Mouse (Mus musculus) adrenal gland, adult 18-20 months (tissue): ENCODE measurements around the gene Gm5741. TPM values are rescaled to one million over a fixed set of nuclear protein-coding genes. Genes with fewer than 3 reads are reported as not detected.
A peak's percentile ranks its signal among the peaks of the same experiment; 100 is the strongest.
"Not testable (repeated sequence)": the region's sequence is repeated elsewhere in the genome, so short reads cannot be mapped to it uniquely, and the experiment has no call there.

Experiments
- DNase-seq, 2 experiments: peaks; one replicate each; pipeline ENCODE4 v3.0.0; 2021 to 2022; ENCODE audit warnings: low spot score in 2 of 2
- long read RNA-seq, 2 experiments: library from polyadenylated mRNA; stranded (forward); transcript quantifications; one replicate each; pipeline ENCODE4 v2.0.0; 2021
- total RNA-seq, 2 experiments: library from RNA; stranded (reverse); gene quantifications; 1 replicate in 1 of 2; 2 replicates in 1 of 2; pipeline ENCODE4 v1.2.3; 2021

The Gm5741 gene
- total RNA-seq, result not detected
- long read RNA-seq, experiment 1, result 0 reads
- long read RNA-seq, experiment 2, partial matches to known transcripts, result 0 of 1 reads
- long read RNA-seq, experiment 2, other reads (novel, unspliced or antisense), result 1 of 1 reads

GRCm38 (mm10) chr8:85067982-85068381, at the start of gene Gm5741:
Gm5741 (minus strand) TSS chr8:85067982.
- no peak for DNase-seq

- no peak for DNase-seq
Observed at GRCm38 (mm10) chr8:85116984-85117383, 49.2 kb upstream of the Gm5741 start.

DNA sequence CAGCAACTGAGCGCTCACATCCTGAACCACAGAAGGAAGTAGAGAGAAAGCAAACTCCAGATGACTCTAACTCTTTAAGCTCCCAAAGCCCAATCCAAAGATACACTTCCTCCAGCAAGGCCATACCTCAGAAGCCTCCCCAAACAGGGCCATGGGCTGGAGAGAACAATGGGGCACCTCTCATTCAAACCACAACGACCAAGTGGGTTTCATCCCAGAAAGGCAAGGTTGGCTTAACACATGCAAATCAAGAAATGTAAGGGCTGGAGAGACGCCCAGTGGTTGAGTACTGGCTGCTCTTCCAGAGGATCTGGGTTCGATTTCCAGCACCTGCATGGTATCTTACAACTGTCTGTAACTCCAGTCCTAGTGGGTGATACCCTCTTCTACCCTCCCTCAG, 47.7 kb upstream of the Gm5741 start:
- DNase-seq, result no peak

GRCm38 (mm10) chr8:85113241-85113640, 45.5 kb upstream of the Gm5741 start:
- DNase-seq, result no peak

DNA sequence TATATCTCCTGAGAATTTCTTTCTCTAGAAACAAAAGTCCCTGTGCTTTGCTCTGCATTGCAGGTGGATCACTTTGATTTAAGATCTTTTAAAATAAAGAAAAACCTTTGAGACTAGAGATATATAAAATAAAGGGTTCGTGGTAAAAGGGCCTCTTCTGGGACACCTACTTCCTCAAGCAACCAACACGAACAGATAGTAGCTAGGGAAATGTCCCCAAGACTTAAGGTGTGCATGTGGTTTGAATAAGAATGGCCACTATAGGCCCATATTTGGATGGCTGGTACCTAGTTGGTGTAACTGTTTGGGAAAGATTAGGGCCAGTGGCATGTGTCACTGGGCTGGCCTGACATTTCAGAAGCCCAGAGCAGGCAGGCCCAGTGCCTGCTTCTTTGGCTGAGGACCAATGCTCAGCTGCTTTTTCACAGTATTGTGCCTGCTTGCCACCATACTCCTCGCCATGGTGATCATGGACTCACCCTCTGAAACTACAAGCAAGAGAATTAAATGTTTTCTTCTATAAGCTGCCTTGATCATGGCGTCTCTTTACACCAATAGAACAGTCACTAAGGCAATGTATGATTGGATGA, 32.4 kb upstream of the Gm5741 start:
- no peak for DNase-seq

- DNase-seq, result no peak
Observed at GRCm38 (mm10) chr8:85096850-85097249, 29.1 kb upstream of the Gm5741 start.

GRCm38 (mm10) chr8:85096196-85096595, 28.4 kb upstream of the Gm5741 start:
- no peak for DNase-seq

DNA sequence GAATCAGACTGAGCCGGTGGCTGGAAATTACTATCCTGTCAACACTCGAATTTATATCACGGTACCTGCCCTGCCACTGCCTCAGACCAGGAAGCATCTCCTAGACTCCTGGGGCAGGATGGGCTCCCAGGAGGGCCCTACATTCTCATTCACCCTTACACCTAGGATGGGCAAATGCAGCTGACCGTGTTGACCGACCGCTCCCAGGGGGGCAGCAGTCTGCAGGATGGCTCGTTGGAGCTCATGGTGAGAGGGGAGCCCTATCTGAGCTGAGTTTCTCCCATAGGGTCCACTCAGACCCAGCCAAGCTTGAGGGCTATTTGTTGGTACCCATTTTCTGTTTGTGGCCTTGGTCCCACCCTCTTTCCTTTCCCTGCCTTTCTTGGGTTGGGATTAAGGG, 27.8 kb upstream of the Gm5741 start:
- DNase-seq, result no peak

GRCm38 (mm10) chr8:85095051-85095450, 27.3 kb upstream of the Gm5741 start:
- DNase-seq, result no peak

DNA sequence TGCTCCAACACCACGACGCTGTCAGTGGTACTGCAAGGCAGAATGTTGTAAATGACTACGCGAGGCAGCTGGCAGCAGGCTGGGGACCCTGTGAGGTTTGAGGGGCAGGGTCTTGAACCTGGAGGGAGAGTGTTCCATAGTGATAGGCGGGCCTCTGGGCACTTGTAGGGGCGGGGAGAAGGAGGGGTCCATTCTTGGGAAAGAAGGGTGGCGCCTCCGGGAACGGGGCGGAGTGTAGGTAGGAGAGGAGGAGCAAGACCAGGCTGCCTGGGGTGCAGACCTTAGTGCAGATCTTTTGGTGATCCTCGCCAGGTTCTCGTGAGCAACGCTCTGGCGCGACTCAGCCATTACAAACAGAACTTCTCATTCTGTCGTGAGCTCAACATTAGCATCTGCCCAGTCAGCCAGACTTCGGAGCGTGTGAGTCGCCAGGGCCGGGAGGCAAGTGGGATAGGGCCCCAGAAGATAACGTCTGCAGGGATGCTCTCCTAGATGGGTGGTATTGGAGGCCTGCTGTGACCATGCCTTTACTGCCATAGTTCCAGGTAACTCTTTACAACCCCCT, 23.8 kb upstream of the Gm5741 start:
- DNase-seq, result no peak

DNA sequence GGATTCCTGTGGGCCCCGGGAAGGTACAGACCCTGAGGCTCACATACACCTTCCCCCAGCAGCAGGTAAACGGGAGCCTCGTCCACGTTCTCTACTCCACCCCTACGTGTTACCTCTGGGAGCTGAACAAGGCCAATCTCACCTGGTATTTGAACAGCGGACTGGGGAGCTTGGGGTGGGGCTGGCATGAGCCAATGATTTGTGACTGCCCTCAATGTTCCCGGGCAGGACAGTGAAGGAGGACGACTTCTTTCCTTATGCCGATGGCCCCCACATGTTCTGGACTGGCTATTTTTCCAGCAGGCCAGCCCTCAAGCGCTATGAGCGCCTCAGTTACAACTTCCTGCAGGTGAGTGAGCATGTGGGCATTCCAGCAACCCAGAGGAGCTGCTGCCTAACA, 23.1 kb upstream of the Gm5741 start:
- DNase-seq, result no peak

GRCm38 (mm10) chr8:85088771-85089170, 21.0 kb upstream of the Gm5741 start:
- no peak for DNase-seq

- no peak for DNase-seq
Observed at GRCm38 (mm10) chr8:85086238-85086637, 18.5 kb upstream of the Gm5741 start.

DNA sequence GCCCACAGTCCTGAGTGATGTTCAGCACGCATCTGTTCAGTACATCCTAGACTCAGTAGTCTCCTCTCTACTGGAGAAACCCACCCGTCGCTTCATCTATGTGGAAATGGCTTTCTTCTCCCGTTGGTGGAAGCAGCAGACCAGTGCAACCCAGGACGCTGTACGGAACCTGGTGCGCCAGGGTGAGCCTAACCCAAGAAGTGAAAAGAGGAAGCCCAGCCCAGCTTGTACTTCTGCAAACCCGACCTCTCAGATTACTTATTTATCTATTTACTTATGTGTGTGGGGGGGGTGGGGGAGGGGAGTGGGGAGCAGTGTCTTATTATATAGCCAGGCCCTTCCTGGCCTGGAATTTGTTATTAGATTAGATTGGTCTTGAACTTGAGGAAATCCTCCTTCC, 16.9 kb upstream of the Gm5741 start:
- no peak for DNase-seq

DNA sequence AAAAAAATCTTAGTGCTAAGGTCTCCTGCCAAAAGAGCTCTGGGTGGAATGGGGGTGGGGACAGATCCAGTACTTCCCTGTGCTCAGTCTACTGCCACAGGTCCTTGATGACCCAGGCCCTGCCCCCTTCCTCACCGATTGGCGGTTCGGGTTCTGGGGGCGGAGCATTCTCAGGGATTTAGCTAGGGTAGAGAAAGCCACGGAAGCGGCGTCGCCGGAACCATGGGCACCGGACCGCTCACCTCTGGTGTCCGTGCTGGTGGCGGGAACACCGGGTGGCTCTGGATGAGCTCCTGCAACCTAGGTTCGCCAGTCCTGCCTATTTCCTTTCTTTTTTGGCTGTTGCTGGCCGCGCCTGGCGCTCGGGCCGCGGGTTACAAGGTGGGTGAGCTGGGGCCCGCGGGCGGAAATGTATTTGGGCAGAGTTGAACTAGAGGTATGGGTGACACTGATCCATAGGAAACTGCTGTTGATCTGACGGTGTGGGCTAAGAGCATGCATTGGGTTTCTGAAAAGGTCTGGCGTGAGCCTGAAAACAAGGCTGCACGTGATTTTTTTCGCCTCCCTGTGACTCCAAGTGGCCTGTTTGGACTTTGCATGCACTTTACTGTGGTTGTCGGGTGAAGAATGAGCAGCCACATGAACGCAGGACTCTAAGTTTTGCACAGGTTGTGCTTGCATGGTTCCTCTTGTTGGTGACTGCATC, 15.5 kb upstream of the Gm5741 start, which contains the start of gene Man2b1:
Gene Man2b1 (plus strand): TSS at position 163 of the 706 bp plus-strand sequence.
- peak; percentile 85 to 86 for DNase-seq

GRCm38 (mm10) chr8:85082169-85082568, 14.4 kb upstream of the Gm5741 start:
- DNase-seq, result not testable (repeated sequence)

GRCm38 (mm10) chr8:85081216-85081555, 13.4 kb upstream of the Gm5741 start, which contains the start of gene Wdr83:
Wdr83 (minus strand) TSS chr8:85081306.
- DNase-seq, result peak in 1 of 2 experiments; percentile 38

DNA sequence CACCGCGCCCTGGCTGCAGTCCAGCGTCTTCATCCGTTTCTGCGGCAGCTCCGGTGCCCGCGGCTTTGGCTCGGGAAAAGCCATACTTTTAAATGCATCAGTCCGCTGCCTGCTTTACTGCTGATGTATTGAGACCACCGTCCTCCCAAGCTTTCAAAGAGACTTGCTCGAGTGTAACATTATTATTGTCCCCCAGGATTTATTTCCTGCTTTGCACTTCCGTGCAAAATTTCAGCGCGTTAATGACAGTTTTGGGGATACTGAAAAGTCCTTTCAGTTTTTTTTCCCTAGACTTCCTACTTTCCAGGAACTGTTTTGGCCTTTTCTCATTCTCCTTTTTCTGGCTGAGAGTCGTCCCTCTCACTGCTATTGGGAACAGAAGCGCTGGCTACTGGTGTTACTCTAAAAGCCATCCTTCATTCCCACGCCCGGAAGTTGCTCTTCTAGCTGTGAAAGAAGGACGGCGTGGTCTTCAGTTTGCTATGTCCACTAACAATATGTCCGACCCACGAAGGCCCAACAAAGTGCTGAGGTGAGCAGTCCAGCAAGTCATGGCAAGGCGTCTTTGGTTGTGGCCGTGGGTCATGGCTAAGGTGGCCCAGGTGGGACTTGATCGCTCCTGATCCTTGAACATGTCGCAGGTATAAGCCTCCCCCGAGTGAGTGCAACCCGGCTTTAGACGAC, 12.9 kb upstream of the Gm5741 start, which contains the start of gene Wdr83os:
Gene Wdr83os (plus strand): TSS at position 209 of the 684 bp plus-strand sequence.
- DNase-seq, result peak; percentile 47 to 57

- DNase-seq, result peak in 1 of 2 experiments; percentile 55
Observed at GRCm38 (mm10) chr8:85080214-85080531, 12.4 kb upstream of the Gm5741 start.

- DNase-seq, result peak; percentile 67 to 70
Observed at GRCm38 (mm10) chr8:85076993-85077392, 9.2 kb upstream of the Gm5741 start.

GRCm38 (mm10) chr8:85076001-85076400, 8.2 kb upstream of the Gm5741 start:
- DNase-seq, result no peak

DNA sequence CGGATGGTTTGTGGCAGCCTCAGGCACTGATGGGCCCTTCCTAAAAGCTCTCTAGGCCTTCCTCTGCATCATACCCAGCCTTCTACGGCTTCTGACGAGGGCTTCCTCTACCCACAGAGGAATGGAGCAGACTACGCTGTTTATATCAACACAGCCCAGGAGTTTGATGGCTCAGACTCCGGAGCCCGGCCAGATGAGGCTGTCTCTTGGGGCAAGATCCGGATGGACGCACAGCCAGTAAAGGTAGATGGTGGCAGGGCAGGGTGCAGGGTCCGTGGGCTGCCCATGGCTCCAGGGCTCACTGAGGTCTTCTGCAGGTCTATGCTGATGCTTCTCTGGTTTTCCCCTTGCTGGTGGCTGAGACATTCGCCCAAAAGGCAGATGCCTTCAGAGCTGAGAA, 6.8 kb upstream of the Gm5741 start:
- DNase-seq, result no peak
